Mouse (Mus musculus): ENCODE results near the gene Bckdha.

Gene Bckdha

DNA sequence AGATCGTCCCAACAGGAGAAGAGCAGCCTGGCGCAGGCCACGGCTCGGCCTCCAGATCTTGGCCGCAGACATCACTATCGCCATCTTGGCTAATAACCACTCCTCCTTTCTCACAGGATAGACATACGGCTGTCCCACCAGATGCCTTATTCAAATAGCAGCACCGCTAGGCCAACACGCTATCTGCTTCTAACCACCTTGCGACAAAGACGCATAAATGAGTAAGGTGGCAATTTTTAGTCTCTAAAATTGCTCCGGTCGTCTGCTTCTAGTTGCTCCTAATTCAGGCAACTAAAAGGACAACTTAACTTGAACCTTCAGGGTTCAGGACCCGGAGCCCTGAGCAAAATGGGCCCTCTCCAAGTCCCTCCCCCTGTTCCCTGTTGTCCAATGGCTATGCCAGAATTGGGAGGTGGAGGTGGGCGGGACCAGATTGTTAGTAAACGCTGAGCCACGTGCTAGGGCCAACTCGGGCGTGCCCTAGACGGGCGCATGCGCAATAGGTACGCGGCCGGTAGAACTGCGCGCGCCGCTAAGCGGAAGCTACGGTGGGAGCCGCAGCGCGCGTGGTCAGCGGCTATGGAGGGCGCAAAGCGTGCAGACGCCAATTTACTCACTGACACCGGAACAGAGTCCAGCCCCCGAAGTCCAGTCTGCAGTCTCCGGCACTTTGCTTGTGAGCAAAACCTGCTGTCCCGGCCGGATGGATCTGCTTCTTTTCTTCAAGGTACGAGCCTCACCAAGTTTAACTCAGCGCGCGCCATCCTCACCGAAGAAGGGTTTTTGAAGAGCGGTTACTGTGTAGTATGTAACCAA is at the start of gene Bckdha, which contains the start of gene Exosc5:
Bckdha (minus strand) TSS at position 325 of the 816 bp plus-strand sequence.
Exosc5 (plus strand) TSS at position 508 of the 816 bp plus-strand sequence.
- in situ Hi-C loops (cut with MseI, MboI) = no loop called here

- in situ Hi-C loops (cut with MseI, MboI) = no loop called here
These were observed 49.0 kb upstream of the Bckdha start for GRCm38 (mm10) chr7:25707581-25708292.

GRCm38 (mm10) chr7:25706578-25707170 is 47.9 kb upstream of the Bckdha start:
- in situ Hi-C loops (cut with MseI, MboI) = no loop called here

- in situ Hi-C loops (cut with MseI, MboI) = no loop called here
These were observed 47.0 kb upstream of the Bckdha start for GRCm38 (mm10) chr7:25705801-25706251.

GRCm38 (mm10) chr7:25704716-25705364 is 46.1 kb upstream of the Bckdha start:
- in situ Hi-C loops (cut with MseI, MboI) = no loop called here

DNA sequence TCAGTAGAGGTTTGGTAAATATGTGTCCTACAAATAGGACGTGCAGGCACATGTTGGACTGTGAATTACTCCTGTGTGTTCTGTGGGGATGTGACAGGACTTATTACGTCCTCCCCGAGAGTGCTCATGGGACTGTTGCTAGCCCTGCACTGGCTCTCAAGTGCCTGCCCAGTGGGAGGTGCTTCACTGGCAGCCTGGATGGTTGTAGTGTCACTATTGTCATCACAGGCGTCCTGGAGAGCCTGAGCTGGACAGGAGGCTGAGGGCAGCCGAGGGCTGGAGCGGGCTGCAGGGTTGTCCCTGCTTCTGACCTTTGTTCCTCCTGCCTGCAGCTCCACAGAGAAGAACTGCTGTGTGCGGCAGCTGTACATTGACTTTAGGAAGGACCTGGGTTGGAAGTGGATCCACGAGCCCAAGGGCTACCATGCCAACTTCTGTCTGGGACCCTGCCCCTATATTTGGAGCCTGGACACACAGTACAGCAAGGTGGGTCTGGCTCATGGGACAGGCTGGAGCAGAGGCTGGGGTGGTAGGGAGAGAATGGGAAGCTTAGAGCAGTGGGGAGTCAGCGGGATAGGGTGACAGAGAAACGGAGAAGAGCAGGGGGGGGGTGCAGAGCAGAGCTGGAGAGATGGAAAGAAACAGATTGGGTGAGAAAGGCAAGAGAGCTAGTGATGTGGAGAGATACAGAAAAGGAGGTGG is 45.2 kb upstream of the Bckdha start:
- in situ Hi-C loops (cut with MseI, MboI) = no loop called here

DNA sequence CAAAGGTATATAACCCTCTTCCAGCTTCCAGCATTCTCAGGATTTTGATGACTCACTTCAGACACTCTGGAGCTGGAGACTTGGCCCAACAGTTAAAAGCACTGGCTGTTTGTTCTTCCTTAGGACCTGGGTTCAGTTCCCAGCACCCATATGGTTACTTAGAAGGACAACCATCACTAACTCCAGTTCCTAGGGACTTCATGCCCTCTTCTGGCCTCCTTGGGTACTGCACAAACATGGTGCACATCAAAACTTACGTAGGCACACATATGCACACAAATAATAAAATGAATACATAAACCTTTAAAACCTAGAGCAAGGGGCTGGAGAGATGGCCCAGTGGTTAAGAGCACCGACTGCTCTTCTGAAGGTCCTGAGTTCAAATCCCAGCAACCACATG is 43.6 kb upstream of the Bckdha start:
- in situ Hi-C loops (cut with MseI, MboI) = no loop called here

DNA sequence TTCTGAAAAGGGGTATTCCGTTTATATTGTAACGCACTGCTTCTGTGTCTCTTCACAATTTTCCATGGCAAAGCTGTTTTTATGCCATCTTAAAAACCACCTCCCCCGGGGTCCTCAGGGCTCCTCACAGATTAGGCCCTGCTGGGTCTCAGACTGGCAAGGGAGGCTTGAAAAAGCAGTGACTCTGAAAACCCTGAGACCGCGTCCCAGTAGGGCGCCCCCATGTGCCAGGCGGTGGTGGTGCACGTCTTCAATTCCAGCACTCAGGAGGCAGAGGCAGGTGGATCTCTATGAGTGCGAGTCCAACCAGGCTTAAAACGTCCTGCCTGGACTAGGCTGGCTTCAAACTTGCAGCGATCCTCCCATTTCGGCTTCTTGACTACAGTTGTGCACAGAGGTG is 42.0 kb upstream of the Bckdha start:
- in situ Hi-C loops (cut with MseI, MboI) = no loop called here

- in situ Hi-C loops (cut with MseI, MboI) = no loop called here
These were observed 41.1 kb upstream of the Bckdha start for GRCm38 (mm10) chr7:25699851-25700250.

DNA sequence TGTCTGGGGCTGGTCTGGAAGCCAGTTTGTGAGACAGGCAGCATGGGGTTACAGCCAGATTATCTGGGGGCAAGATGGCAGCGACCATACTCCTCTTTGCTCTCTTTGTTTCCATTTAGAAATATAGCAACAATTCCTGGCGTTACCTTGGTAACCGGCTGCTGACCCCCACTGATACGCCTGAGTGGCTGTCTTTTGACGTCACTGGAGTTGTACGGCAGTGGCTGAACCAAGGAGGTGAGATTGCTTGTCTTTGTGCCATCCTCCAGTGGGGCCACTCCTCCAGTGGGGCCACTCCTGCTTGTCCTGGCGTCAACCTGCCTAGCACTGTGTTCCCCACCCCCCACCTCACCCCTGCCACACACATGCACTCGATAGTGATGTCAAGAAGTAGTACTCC is 35.3 kb upstream of the Bckdha start:
- in situ Hi-C loops (cut with MseI, MboI) = no loop called here

- in situ Hi-C loops (cut with MseI, MboI) = no loop called here
These were observed 31.3 kb upstream of the Bckdha start for GRCm38 (mm10) chr7:25690051-25690450.

DNA sequence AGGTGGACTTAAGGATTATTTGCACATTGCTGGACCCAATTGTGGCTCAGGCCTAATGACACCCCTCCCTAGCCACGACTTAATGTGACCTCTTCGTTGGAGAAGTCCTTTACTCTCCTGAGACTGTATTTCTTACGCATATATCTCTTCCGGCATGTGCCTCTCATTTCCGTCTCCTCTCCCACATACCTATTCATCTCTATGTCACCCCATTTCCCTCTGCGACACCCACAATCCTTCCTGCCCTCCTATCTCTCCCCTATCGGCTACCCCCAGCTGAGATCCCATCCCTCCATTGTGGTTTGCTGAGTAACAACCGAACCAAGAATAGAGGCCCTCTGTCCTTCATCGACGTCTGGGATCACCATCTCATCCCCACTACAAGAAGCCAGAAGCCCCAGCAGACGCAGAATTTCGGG is 30.8 kb upstream of the Bckdha start:
- in situ Hi-C loops (cut with MseI, MboI) = no loop called here

DNA sequence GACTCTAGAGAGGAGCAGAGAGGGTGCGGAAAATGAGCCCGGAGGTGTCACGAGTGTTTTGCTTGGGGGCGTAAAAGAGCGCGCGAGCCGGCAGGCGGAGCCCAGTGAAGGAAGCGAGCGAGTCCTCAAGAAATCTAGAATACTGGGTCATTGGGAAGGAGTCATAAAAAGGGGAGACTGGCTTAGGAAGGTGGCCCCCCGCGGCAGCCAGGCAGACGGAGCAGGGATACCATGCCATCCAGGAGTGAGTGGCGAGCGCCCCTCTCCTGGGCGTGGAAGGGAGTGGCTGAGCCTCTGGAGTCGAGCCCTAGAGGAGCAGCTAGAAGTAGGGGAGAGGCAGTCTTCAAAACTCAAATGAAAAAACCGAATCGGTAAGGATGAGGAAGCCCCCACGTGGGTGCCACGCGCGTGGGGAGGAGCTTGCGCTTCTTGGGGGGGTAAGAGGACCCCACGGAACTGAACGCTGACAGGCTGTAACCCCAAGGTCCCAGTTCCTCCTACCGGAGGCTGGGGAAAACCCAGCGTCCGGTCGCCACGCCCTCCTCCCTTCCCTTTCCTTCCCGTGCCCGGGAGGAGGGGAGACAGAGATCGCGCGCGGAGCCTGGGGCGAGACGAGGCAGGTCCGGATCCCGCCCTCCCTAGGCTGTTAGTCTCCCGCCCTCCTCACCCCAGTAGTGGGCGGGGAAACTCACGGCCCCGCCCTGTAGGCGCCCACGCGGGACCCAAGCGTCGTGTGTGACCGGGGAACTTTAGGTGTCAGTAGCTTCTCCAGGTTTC is 30.2 kb upstream of the Bckdha start:
- in situ Hi-C loops (cut with MseI, MboI) = no loop called here

- in situ Hi-C loops (cut with MseI, MboI) = no loop called here
These were observed 29.1 kb upstream of the Bckdha start for GRCm38 (mm10) chr7:25687811-25688401.

GRCm38 (mm10) chr7:25686680-25687531 is 28.1 kb upstream of the Bckdha start, which contains the start of gene Tgfb1:
Gene Tgfb1 (plus strand): TSS chr7:25687002.
- in situ Hi-C loops (cut with MseI, MboI) = no loop called here

GRCm38 (mm10) chr7:25685926-25686470 is 27.2 kb upstream of the Bckdha start:
- in situ Hi-C loops (cut with MseI, MboI) = no loop called here

GRCm38 (mm10) chr7:25684659-25685058 is 25.9 kb upstream of the Bckdha start:
- in situ Hi-C loops (cut with MseI, MboI) = no loop called here

GRCm38 (mm10) chr7:25683474-25684180 is 24.8 kb upstream of the Bckdha start:
- in situ Hi-C loops (cut with MseI, MboI) = no loop called here
